Mouse (Mus musculus) C2C12 (cell line): ENCODE results near the gene Dbndd2.
A peak's percentile ranks its signal among the peaks of the same experiment; 100 is the strongest.

ENCODE experiments used
- CTCF ChIP-seq: IDR thresholded peaks from one replicate; pipeline ENCODE4 v1.5.1; 2011; ENCODE audit not compliant: control insufficient read depth, insufficient read depth, insufficient read length
- MAX ChIP-seq: IDR thresholded peaks from one replicate; pipeline ENCODE4 v1.6.1; 2011; ENCODE audit warnings: mild to moderate bottlenecking, control low read depth
- USF1 ChIP-seq: IDR thresholded peaks from one replicate; pipeline ENCODE4 v1.6.1; 2011; ENCODE audit warnings: low read depth, mild to moderate bottlenecking, control low read depth, moderate library complexity

DNA sequence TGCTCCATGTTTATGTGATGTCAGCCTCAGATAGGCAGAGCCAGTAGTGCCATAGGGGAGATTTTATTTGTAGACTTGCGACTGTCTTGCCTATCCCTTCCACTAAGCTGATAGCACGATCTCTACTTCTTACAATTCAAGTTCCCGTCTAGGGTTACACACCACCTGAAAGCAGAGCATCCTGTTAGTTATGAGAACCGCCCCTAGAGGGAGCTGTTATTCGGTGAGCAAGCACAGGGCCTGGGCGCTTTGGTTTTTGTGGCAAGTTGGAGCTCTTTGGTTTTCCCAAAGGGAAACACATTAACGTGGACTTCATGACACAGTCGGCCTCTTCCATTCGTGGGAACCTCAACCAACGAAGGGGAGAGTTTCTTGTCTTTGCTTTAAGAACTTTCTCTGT is 15.7 kb upstream of the Dbndd2 start:
- TF ChIP-seq USF1 (no peak), CTCF (peak; percentile 11), MAX (no peak)
